Mouse (Mus musculus) monocyte, adult 5-6 weeks (primary cell): ENCODE data around the gene Tmsb15b1. TPM values are rescaled to one million over a fixed set of nuclear protein-coding genes. Genes with fewer than 3 reads are reported as not detected.

Experiments used
- total RNA-seq: library from RNA; stranded (forward); fragments of 200-1000, 200-491, 200-594 nt; gene quantifications from 3 replicates; pipeline ENCODE4 v1.2.3, GENCODE M21; 2017

Tmsb15b1 gene
- total RNA-seq, 1 experiment from 2014 or later, result 21.8 TPM

Other genes with a start within 250 kb of the Tmsb15b1 start
- gene Morf4l2, start 233.2 kb downstream of the Tmsb15b1 start, total RNA-seq, result 185 to 216 TPM (median 197 TPM) in 3 replicates
- gene Glra4, start 196.7 kb downstream of the Tmsb15b1 start, total RNA-seq, result not detected in 3 replicates
- 0.75 to 3.2 TPM (median 1.3 TPM) in 3 replicates for gene Plp1, start 154.2 kb downstream of the Tmsb15b1 start, total RNA-seq
- gene Rab9b, start 108.1 kb downstream of the Tmsb15b1 start, total RNA-seq, result not detected in 3 replicates
- gene H2bfm, start 49.5 kb downstream of the Tmsb15b1 start, total RNA-seq, result not detected in 3 replicates
- 4.2 TPM in 1 of 3 replicates, not detected in the others for gene Tmsb15b2, start 1.4 kb downstream of the Tmsb15b1 start, total RNA-seq
- 3.4 to 20.1 TPM (median 12.2 TPM) in 3 replicates for gene Tmsb15l, start within 50 bp of the Tmsb15b1 start, total RNA-seq
- 1.5 to 16.1 TPM (median 3.5 TPM) in 3 replicates for gene Zcchc18, start 16.3 kb upstream of the Tmsb15b1 start, total RNA-seq
- 8.0 to 25.4 TPM (median 13.1 TPM) in 3 replicates for gene Slc25a53, start 61.4 kb upstream of the Tmsb15b1 start, total RNA-seq
- gene Fam199x, start 72.7 kb upstream of the Tmsb15b1 start, total RNA-seq, result 11.5 to 12.2 TPM (median 11.8 TPM) in 3 replicates
- gene Esx1, start 145.2 kb upstream of the Tmsb15b1 start, total RNA-seq, result not detected in 3 replicates